Mouse (Mus musculus) urinary bladder, postnatal 14 days (tissue): ENCODE measurements around the gene Bricd5.
"Not testable (repeated sequence)": the region's sequence is repeated elsewhere in the genome, so short reads cannot be mapped to it uniquely, and the experiment has no call there.

ENCODE experiments used
- DNase-seq: peaks from one replicate; pipeline ENCODE4 v3.0.0; 2021; ENCODE audit warnings: low spot score

Gene Bricd5

DNA sequence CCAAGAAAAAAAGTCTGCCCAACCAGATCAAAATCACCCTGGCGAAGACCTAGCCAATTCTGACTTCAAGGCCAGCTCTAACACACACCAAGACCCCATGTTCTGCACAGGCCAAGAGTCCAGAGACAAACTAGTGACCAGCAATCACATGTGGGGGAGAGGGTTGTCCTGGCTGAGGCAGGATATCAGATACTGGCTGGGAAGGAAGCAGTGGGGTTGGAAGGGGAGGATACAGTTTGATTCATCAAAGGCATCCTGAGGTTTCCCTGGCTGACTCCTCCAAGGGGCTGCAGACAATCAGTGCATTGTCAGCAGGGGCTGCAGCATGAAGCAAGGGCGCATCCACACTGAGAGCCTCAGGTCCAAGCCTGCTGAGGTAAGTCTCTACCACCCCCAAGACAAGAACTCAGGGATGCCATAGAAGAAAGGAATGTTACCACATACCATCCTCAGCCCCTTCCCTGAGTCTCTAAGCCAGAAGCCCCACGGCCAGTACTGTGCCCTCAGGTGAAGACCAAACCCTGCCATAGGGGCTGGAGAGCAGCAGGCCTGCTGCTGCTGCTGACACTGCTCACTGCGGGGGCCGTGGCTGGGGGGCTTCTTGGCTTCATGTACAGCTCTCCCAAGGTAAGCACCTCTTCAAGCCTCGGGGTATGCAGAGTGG lies at the start of gene Bricd5:
Gene Bricd5 (plus strand): TSS at position 273 of the 664 bp plus-strand sequence.
- DNase-seq, result no peak

DNA sequence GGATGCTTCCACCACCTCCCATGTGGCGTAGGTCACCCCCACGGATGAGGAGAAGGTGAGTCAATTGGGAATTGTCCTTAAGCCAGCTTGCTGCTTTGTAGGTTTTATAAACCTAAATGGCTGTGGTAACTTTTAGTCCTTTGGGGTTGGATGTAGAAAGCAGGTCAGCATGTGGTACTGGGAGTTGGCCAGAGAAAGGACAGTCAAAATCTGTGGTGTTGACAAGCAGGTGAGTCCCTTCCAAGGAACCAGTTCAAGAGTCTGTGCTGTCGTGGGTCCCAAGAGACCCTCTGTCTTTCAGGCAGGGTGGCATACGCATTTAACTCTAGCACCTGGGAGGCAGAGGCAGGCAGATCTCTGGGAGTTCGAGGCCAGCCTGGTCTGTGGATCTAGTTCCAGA lies 49.2 kb upstream of the Bricd5 start:
- no peak for DNase-seq

DNA sequence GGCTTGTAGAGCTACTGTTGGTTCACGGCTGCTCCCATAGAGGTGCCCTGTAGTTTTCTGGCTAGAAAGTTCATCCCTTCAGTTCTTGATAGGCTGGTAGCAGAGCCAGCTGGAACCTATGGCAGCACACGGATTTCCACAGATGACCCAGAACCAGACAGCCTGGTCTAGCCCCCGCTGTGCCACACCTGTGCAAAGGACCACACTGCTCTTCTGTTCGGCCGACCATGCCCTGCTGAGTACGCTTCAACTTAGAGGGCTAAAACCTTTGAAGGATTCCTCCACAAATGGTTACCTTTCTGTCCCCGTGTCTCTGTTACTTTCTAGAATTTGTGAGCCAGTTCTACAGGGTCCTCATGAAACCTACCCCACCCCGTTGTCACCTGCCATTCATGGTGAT lies 48.4 kb upstream of the Bricd5 start:
- DNase-seq, result not testable (repeated sequence)

DNA sequence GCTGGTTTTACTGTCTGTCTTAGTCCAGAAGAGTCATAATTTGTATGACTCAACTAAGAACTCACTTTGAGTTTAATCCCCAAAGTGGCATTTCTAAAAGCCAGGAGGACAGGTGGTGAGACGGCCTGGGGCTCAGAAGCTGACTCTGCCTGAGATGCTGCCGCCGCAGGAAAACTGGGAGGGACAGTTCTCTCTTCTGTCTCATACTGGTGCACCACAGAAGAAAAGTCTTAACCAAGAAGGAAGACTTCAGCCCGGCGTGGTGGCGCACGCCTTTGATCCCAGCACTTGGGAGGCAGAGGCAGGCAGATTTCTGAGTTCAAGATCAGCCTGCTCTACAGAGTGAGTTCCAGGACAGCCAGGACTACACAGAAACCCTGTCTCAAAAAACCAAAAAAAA lies 47.8 kb upstream of the Bricd5 start:
- DNase-seq, result no peak

DNA sequence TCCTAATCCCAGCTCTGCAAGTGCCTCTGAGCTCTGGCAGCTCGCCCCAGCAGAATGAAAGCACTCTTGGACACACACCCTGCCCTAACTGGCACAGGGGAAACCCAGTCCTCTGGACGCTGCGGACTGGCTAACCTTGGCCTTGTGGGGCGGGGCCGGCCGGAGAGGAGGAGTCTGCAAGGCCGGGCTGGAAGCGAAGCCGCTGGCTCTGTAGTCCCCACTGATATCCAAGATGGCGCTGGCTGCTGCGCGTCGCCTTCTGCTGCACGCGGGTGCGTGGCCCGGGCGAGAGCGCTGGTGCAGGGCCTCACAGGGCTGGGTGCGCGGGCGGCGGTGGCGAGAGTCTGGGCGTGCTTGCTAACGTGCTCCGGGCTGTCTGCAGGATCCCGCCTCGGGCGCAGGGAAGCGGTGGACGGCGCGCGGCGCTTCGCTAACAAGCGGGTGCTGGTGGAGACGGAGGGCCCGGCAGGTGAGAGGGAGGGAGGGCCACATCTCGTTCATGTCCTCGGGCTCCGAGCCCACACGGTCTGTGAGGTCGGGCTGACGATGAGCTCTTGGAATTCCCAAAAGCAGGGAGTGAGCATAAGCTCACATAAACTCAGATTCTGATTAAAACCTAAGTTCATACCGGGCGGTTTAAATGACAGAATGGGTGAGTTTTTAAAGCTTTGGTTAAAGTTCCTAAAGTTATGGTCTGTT lies 47.1 kb upstream of the Bricd5 start, which contains the start of gene Eci1:
Gene Eci1 (plus strand): TSS at position 171 of the 699 bp plus-strand sequence.
- peak; percentile 97 for DNase-seq

DNA sequence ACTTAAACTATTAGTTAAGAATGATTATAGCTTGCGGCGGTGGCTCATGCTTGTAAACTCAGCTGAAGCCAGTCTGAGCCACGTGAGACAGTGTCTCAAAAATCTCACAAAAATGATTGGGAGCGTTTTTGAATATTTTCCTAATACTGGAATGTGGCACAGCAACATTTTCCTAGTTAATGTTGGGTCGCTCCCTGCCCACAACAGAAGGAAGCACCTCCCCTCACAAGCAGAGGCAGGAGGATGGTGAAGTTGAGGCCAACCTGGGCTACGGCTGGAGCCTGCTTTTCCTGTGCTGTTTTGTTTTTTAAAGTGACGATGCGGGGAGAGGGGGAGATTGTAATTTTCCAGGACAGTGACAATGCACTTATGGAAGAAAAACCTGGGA lies 46.5 kb upstream of the Bricd5 start:
- no peak for DNase-seq

DNA sequence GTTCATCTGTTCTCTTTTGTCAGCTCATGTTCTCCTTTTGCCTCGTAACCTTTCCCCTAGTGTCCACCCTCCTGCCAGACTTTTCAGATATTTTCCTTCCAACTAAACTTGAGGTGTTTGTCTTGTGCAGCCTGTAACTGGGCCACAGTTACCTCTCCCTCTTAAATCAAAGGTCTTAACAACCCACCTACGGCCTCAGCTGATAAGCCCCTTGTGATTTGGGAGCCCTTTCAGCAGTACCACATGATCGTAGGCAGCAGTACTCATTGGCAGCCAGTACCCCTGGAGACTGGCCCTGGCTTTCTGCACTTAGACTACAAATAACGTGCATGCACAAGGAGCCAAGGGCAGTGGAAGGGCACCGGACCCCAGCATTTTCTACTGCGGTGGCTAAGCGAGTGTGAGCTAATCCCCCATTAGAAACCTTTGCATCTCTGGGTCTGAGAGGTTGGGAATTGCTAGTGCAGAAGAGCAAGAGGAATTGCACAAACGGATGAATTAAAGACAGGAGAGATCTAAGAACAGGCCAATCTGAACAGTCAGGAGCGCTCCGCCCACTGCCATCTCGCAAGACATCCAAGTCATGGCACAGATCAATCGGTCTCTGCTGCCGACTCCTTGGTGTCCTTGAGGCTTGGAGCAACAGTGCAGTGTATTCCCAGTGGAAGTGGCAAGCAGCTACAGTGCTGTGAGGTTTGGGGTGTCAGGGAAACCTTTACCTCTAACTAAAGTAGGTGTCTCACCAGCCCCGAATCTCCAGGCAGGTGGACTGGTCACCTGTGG lies 44.3 kb upstream of the Bricd5 start:
- DNase-seq, result no peak

DNA sequence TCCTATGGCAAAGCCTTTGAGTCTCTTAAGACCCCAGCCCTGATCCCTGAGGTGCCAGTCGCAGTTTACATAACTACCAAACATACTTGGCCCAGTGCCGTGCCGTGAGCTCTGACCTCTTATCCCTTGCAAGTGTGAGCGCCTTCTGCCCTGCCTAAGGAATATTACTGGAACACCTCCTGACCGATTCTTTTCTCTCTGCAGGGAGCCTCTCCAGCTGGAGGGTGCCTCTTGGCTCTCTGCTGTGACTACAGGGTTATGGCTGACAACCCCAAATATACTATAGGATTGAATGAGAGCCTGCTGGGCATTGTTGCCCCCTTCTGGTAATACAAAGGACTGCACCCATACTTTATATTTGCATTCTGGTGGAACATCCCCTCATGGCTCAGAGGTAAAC lies 36.7 kb upstream of the Bricd5 start:
- DNase-seq, result no peak

DNA sequence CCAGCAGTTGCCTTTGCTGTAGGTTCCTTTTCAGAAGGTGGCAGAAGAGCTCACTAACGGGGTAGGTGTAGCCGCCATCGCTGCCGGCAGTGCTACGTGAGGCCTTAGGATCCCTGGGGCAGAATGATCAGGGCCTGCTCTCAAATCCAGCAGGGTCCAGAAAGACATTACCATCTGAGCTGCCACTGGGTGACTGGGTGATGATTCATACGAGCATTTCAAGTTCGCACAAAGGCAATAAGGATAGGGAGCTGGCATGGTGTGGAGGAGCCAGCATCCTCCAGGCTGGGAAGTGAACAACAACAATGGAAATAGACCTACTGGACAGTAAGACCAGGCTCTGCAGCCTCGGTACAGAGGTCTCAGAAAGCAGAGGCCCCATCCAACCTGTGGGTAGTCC lies 33.3 kb upstream of the Bricd5 start:
- DNase-seq, result no peak

DNA sequence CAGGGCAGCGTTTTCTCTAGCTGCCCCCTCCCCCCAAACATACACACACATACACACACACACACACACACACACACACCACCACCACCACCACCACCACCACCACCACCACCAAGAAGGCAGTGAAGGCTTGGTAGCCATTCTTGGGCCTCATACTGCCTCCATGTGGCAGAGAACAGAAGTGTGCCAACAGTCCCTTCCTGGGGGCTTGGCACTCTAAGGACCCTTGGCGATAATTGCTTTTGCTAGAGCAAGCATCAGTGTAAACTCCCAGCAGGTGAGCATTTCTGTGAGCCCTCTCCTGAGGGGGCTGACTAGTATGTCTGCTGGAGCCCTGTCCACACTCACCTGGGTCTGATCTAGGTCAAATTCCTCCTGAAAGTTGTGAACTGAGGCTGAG lies 32.5 kb upstream of the Bricd5 start:
- no peak for DNase-seq

DNA sequence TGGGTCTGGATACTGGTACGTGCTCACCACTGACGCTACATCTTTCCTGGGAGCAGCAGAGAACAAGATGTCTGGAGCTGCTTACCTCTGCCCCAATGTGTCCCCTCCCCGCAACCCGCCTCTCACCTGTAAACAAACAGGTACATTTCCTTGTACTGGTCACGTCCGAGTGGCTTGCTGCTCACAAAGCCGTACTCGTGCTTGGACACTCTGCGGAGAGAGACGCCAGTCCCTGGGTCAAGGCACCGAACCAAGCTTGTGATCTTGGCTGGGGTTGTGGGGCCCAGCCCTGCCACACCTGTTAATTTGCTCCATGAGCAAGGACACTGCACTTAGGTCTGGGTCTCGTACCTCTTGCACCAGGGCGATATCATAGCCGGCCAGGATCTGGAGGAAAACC lies 31.6 kb upstream of the Bricd5 start:
- DNase-seq, result peak; percentile 76

DNA sequence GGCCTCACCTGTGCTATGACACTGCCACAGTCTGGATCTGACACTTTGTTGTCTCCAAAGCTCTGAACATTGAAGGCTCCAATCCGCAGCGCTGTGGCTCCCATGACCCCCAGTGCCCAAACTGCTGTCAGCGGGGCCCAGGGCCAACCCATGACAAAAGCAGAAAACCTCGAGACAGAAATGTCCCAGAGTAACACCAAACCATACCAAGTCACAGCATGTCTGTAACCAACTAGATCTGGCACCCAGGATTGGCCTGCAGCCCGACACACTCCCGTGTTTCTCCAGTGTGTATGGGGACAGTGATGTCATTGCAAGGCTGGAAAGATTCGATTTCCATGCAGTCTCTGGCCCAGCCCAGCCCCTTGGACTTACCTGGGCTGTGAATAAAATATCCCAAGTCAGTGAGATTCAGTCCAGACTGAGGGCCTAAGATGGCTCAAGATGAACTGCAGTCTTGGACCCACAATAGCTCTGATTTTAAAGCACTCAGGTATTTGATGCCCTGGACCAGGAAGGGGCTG lies 31.0 kb upstream of the Bricd5 start, which contains the start of gene Dnase1l2:
Gene Dnase1l2 (minus strand): TSS at position 474 of the 524 bp plus-strand sequence.
- DNase-seq, result peak; percentile 69

DNA sequence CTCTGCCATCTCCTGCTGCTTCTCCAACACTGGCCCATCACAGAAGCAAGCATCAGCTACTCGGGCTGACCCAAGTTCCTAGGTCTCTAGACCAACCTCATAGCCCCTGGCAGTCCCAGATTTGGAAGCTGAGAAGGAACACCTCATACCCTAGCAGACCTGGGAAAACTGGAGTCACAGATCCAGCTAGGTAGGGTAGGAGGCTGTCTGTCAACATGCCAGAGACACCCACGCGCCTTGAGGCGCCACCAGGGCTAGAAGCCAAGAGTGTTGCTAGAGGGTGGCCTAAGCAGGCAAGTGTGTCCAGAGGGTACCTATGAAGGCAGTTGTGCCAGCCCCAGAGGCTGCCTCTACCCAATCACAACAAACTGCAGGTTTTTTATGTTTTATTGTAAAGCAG lies 30.3 kb upstream of the Bricd5 start:
- DNase-seq, result peak; percentile 80

DNA sequence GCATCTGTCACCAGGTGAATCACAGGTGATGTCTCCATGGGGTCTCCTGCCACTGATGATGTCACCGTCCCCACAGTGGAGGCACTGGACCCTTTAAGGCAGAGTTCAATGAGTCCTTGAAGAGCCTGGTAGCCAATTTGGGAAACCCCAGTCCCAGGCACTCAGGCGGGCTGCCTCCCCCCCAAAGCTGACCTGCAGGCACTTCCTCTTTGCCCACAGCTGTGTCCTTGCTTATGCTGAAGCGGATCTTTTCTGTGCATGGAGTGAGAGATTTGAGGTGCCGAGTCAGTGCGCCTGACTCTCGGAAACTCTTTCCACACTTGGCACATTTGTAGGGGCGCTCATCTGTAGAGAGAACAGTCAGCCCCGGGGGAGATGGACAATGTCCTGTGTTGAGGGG lies 27.1 kb upstream of the Bricd5 start:
- no peak for DNase-seq

DNA sequence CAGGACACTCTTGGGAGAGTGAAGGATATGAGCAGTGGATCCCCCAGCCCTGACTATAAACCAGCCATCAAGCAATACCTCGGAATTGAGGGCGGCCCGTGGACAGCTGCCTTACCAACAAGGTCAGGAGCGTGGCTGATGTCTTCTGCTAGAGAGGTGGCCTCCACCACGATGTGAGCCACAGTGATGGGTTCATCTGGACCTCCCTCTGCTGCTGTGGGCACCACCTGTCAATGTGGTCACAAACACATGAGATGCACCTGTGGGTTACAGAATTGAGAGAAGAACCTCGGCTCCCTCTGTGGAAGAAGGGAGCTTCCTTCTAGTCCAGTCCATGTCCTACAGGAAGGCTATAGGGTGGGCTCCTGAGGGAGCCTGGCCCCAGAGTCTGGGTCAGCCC lies 24.2 kb upstream of the Bricd5 start:
- DNase-seq, result no peak

DNA sequence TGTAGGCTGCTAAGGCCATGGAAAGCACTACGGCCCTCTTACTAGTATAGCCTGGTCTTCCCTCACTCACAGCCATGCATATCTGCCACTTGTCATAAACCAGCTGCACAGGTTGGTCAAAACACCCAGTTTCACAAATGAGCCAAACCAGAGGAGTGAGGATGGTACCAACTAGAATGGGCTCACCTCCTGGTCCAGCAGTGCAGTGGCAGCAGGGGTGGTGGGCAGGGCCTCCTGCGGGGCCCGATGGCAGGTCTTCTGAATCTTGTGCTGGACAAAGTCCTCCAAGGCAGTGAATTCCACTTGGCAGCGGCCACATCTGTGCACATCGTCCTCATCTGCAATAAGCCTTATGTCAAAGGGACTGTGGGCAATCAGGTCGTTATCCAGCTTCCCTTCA lies 22.5 kb upstream of the Bricd5 start:
- DNase-seq, result no peak

DNA sequence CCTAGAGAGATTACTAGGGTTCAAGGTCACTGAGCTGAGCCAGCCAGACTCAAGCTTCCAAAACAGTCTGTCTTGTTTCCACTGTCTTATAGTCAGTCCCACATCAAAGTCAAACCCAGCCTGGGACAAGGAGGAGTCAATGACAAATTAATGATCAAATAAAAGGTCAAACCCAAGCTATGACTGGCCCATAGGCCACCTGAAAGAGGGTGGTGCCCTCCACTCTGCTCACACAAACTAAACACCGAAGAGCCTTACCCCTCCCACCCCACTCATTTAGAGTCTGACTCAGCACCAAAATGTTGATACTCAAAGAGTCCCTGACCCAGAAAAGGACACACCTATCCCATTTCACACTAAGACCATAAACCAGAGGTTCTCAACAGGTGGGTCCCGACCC lies 20.3 kb upstream of the Bricd5 start:
- DNase-seq, result no peak

DNA sequence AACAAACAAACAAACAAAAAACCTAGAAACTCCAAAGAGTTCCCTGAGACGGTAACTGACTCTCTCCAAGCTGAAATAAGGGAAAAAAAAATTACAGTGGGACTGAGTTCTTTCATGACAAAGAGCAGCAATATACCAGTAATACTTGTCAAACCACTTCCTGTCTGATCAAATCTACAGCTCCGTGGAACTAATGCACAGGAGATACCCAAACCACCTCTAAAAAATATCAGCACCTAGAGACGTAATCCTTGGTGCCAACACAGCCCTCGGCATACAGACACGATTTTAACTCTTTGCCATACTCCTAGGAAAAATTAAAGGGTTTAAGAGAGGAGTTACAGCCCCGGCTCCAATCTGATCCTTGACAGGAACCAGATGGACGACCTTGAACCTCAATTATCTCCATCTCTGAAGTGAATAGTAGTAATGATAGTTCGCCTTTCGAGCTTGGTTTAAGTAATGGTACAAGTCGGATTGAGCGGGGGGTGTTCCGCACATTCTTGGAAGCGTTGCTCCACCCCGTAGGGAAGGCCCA lies 19.4 kb upstream of the Bricd5 start:
- DNase-seq, result no peak

DNA sequence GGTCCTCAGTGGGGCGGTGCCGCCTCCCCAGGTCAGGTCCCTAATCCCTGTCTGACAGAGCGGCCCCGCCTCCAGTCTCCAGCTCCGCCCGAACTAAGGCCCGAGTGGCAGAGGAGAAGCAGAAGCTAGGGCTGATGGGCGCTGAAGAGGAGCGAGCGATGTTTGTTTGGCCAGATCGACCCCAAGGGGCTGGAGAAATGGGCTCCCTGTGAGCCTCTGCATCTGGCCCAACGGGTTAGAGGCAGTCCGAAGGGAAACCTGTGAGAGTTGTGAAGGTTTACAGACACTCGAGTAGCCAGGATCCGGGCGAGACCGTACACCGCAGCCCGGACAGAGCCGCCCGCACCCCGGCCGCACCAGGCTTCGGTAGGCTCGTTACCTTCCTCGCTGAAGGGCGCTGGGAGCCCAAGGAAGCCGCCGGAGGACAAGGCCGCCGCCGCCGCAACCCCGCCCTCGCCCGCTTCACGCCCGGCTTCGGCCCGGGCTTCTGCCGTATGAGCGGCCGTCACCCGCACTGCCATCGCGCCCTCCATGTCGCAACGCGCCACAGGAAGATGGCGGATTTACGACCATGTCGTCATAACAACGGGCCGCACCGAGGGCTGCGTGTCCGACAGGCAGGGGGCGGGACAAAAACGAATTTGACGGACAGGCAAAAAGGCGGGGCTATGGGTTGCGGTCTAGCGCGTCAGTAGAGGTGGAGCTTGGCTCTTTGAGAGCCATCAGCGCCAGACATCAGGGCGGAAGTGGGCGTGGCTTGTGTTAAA lies 18.7 kb upstream of the Bricd5 start:
- peak; percentile 100 for DNase-seq

DNA sequence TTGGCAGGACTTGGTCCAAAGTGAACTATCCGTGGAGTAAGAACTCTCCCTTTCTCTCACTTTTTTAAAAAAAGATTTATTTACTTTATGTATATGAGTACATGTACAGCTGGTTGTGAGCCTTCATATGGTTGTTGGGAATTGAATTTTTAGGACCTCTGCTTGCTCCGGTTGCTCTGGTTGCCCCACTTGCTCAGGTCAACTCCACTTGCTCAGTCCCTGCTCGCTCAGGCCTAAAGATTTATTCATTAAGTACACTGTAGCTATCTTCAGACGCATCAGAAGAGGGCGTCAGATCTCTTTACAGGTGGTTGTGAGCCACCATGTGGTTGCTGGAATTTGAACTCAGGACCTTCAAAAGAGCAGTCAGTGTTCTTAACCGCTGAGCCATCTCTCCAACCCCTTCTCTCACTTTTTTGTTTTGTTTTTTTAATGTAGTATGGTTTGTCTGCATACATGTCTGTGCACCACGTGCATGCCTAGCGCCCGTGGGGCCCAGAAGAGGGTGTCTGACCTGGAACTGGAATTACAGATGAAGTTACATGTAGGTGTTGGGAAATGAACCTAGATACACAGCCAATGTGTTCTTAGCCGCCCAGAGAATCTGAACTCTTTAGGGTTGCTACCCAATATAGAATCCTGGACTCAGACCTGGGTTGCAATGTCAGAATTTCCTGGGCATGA lies 18.0 kb upstream of the Bricd5 start:
- not testable (repeated sequence) for DNase-seq

DNA sequence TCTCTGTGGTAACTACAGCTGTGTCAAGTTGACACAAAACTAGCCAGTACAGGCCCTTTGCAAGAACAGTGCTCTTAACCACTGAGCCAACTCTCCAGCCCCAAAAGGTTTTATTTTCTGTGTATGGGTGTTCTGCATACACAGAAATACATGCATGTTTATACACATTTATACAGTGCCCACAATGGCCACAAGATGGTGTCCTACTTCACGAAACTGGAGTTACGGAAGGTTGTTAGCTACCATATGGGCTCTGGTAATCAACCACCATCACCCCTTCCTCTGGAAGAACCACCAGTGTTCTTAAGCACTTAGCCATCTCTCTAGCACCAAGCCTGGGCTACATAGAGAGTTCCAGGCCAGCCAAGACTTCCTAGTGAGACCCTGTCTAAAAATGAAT lies 12.1 kb upstream of the Bricd5 start:
- DNase-seq, result no peak
